Mouse (Mus musculus) small intestine, adult 2 months (tissue): ENCODE data around the gene Wbp1.

Source experiments
- CTCF ChIP-seq: fragments of 200-500 bp; IDR thresholded peaks from 2 replicates; pipeline ENCODE4 v1.5.1; 2012; ENCODE audit warnings: low read depth, mild to moderate bottlenecking, control low read depth, inconsistent platforms, low read length, moderate library complexity, mixed read lengths; ENCODE audit not compliant: insufficient replicate concordance, insufficient read length; ENCODE audit errors: extremely low read depth
- POLR2A ChIP-seq: fragments of 200-500 bp; IDR thresholded peaks from 2 replicates; pipeline ENCODE4 v1.6.1; 2012; ENCODE audit warnings: low read depth, mild to moderate bottlenecking, control low read depth, inconsistent platforms, low read length, moderate library complexity

GRCm38 (mm10) chr6:83070311-83071219, 50.8 kb downstream of the Wbp1 start:
- no peak for TF ChIP-seq POLR2A
- TF ChIP-seq CTCF = no peak
